Mouse (Mus musculus) mouse embryonic stem cell (cell line): ENCODE data around the gene Hist1h3d.
"Not testable (repeated sequence)": the region's sequence is repeated elsewhere in the genome, so short reads cannot be mapped to it uniquely, and the experiment has no call there.

Experiments used
- in situ Hi-C, 2 experiments: fragments of 300-500 bp; cut with MboI; formaldehyde crosslinking; loops; 1 replicate in 1 of 2; 3 replicates in 1 of 2; pipeline ENCODE4 v1.14.3; 2019 to 2020; ENCODE audit warnings: low sequenced_read_pairs in 2 of 2, low pct_unique_long_range_greater_than_20kb in 1 of 2, mixed read lengths in 1 of 2; ENCODE audit not compliant: unreplicated experiment in 1 of 2

Gene Hist1h3d

DNA sequence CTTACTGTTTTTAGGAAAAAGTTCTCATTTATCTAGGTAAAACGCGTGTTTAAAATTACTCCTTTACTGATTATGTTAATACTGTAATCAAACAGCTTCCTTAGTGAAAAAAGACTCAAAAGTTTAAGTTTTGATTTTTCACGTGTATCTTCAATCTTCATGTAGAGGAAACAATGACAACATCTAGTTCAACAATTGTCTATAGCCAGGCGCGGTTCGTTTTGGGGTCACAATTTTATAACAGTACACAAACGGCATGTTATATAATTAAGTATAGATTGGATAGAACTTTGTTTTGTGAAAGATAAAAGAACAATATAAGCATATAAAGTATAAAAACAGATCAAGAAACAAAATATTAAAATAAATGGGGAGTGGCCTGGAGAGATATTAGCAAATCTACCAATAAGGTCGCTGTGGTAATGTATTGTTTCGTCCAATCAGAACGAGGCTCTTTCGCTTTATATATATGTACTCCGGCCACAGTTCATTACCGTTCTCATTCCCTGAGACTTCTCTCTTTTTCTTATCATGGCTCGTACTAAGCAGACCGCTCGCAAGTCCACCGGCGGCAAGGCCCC is at the start of gene Hist1h3d:
Hist1h3d (plus strand) TSS at position 493 of the 581 bp plus-strand sequence.
- in situ Hi-C loops = loop anchor here in 1 of 2 experiments (10.0 kb wide), 1 partner anchor 169 kb away; the partner anchor contains the start of genes Hist1h2bb and Hist1h3c

DNA sequence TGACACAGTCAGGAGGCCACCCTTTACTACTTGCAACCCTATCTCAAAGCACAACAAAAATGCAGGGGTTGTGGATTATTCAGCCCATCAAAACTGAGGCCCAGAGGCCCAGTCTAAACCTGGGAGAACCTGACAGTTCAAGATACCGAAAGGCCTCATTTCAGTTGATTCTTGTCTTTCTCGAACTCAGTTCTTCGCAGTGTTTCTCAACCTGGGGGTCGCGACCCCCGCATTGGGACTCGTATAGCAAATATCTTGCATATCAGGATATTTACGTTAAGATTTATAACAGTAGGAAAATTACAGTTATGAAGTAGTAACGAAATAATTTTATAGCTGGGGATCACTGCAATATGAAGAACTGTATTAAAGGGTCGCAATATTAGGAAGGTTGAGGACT is 49.7 kb upstream of the Hist1h3d start:
- in situ Hi-C loops = no loop called here

DNA sequence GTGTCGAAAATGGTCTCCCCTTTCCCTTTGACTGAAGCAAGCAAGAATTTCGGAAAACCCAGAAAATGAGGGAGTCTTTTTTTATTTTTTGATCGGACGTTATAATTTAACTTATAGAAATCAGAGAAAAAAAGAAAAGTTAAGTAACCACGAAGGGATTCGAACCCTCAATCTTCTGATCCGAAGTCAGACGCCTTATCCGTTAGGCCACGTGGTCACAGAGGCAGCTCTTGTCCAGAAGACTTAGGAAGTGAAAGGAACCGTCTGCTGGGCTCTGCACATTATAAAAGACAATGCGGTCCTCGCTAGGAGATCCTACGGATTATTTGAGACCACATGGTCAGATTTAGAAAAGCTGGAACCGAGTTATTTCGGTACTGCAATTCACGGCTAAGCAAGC is 49.3 kb upstream of the Hist1h3d start:
- in situ Hi-C loops = no loop called here

DNA sequence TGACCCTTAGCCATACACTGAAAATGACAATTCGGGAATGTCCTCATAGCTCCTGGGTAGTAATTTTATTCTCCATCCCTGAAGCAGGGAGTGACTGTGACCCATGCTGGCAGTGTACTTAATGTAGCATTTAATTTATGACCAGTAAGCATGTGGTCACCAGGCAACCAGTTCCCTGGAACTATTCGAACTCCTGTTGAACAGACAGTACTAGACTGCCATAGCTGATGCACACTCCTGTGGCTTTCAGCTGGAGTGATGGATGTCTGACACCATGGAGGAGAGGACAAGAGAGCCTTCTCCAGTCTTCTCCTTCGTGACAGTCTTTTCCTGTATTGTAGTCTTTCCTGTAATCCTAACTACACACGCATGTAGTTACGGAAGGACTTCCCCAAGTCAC is 46.6 kb upstream of the Hist1h3d start:
- in situ Hi-C loops = no loop called here

DNA sequence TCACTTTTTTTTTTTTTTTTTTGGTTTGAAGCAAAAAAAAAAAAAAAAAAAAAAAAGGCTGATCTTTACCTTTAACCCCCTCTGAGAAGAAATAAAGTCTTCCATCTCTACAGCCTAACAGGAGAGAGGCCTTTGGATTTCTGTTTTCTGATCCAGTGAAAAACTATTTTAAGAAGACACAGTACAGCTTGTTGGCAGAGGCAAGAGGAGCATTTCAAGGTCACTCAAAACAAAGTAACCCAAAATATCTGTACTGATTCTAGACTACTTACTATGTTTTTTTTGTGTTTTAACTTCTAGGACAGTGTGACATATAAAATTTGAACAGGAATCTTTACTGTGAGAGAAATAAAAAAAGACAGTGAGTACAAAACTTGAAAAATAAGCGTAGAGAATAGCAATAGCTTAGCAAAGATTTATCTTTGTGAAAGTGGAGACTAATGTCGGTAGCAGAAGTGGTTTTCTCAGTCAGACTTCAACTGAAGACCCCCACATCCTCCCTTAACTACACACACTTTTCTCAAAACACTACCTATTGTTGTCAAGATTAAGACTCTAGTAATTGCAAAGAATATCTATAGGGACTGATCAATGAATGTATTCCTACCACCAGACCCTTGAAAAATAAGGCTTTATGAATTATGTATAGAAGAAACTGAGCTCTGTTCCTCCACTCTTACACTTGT is 45.9 kb upstream of the Hist1h3d start:
- in situ Hi-C loops = no loop called here

DNA sequence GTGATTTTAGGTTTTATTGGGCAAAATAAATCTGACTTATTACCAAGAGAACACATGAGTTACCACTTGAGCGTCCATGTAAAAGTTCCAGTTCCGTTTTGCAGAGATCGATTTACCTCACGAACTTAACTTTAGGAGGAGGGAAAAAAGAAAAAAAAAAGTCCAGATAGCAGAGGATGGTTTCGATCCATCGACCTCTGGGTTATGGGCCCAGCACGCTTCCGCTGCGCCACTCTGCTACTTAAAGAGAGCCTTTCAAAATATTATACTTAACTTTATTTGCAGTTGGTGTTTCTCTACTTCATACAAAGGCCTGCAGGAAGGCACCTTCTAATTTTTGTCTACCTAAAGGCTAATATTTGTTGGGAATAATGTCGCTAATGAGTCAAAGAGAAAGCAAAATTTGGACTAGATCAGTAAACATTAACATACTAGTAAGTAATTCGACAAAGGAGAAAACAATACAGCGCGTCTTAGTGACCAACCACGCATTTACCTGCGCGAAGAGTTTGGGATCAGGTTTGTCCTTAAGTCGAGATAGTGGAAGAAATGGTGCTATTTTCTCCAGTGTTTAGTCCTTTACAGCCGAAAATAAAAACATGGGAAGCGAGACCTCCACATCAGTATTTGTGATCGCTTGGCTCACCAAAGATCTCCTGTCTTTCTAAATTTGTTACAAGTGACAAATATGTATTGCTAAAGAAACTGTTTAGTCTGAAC is 45.2 kb upstream of the Hist1h3d start:
- in situ Hi-C loops = no loop called here

DNA sequence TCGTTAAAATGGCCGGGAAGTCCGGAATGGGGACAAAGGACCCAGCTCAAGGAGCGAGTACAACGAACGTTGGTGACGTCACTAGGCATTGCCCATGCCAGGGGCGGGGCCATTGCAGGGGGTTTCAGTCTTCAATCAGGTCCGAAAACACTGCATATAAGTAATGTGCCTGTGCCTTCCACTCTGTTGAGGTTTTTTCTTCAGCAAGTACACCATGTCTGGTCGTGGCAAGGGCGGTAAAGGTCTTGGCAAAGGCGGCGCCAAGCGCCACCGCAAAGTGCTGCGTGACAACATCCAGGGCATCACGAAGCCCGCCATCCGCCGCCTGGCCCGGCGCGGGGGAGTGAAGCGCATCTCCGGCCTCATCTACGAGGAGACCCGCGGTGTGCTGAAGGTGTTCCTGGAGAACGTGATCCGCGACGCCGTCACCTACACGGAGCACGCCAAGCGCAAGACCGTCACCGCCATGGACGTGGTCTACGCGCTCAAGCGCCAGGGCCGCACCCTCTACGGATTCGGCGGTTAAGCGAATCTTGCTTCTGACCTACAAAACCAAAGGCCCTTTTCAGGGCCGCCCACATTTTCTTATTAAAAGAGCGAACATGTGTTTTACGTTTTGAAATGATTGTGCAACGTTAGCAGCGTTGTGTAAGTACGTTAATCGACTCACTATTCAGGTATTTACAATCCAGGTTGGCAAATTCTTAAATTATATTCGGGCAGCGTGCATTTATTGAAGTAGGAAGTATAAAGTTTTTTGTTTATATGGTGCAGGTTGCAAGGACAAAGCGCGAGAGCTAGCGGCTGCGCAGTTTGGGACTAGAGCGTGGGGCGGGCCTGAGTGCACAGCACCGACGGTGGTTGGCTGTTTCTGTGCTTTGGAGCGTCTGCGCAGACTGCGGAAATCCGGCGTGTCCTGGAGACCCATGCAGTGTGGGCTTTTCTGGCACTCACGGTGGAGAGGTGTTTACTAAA is 44.4 kb upstream of the Hist1h3d start, which contains the start of gene Hist1h4h:
Hist1h4h (plus strand) TSS at position 150 of the 975 bp plus-strand sequence.
- in situ Hi-C loops = no loop called here

DNA sequence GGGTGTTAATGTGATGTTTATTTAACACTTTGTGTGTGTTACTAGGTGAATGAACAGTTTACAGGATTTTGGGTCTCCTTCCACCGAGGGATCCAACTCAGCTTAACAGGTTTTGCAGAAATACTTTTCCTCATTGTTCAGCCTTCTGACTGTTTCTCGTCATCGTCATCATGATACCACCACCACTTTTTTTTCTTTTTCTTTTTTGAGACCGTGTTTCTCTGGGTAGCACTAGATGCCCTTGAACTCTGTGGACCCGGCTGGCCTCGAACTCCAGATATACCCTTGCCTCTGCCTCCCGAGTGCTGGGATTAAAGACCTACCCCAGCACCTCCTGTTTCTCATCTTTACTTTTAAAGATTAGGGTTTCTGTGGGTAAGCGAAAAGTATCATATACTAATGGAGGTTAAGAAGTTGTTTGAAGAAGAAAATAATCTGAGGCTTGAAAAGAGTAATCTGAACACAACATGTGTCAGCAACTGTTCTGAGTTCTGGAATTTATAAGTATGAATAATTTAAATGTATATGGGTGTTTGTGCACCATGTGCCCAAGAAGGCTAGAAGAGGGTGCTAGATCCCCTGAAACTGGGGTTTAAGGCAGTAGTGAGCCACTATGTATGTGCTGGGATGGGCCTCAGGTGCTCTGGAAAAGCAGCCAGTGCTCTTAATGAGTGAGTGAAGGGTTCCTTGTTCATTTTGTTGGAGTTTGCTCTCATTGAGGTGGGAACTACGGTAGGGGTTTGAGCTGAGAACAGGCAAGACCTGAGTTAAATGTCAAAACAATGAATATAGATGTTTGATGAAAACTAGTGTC is 43.1 kb upstream of the Hist1h3d start:
- in situ Hi-C loops = no loop called here

DNA sequence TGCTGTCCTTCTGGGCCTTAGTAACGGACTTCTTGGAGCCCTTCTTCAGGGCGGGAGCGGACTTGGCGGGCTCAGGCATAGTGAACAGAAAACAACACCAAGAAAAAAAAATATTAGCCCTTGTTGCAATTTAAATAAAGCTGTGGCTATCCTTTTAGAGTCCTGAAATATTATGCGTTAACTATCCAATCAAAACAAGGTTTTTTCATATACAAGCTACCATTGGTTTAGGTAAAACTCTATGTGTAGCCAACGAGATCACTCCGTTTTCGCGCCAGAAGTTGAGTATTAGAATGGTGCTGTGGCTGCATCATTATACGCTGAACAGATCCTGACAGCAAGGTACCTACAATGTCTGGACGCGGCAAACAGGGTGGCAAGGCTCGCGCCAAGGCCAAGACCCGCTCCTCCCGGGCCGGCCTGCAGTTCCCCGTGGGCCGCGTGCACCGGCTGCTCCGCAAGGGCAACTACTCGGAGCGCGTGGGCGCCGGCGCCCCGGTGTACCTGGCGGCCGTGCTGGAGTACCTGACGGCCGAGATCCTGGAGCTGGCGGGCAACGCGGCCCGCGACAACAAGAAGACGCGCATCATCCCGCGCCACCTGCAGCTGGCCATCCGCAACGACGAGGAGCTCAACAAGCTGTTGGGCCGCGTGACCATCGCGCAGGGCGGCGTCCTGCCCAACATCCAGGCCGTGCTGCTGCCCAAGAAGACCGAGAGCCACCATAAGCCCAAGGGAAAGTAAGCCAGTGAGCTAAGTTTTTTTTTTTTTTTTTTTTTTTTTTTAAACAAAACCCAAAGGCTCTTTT is 41.8 kb upstream of the Hist1h3d start, which contains the start of gene Hist1h2af:
Hist1h2af (plus strand) TSS at position 347 of the 808 bp plus-strand sequence.
- in situ Hi-C loops = not testable (repeated sequence)

DNA sequence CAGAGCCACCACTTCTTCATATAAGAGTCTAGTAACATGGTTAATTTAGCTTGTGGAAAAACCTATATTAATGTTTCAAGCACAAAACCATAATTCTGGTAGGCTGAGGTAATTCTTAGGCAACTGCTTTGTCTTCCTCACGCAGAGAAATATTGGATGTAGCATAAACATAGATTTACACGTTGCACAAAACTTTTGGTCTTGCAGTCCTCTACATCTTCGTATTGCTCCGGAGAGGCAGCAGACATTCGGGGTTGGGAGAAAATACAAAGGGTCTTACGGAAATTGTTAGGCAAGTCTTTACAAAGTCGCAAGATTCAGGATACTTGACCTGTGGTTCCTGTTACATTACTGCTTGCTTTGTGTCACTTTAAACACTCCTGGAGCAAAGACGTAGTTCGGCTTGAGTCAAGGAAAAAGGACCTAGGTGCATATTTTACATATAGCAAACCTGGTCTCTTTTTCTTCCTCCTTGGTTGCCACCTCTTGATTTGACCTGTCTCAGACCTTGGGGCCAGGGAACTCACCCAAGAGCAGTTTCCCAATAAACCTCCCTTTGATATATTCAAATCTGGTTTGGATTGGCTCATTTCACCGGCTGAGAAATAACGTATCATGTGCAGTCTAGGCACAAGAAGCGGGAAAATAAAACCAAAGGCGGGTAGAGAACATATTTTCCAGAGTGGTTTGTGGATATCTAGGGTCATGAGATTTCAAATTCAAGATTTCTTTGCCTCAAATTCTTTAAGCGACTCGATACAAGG is 41.0 kb upstream of the Hist1h3d start:
- in situ Hi-C loops = no loop called here

DNA sequence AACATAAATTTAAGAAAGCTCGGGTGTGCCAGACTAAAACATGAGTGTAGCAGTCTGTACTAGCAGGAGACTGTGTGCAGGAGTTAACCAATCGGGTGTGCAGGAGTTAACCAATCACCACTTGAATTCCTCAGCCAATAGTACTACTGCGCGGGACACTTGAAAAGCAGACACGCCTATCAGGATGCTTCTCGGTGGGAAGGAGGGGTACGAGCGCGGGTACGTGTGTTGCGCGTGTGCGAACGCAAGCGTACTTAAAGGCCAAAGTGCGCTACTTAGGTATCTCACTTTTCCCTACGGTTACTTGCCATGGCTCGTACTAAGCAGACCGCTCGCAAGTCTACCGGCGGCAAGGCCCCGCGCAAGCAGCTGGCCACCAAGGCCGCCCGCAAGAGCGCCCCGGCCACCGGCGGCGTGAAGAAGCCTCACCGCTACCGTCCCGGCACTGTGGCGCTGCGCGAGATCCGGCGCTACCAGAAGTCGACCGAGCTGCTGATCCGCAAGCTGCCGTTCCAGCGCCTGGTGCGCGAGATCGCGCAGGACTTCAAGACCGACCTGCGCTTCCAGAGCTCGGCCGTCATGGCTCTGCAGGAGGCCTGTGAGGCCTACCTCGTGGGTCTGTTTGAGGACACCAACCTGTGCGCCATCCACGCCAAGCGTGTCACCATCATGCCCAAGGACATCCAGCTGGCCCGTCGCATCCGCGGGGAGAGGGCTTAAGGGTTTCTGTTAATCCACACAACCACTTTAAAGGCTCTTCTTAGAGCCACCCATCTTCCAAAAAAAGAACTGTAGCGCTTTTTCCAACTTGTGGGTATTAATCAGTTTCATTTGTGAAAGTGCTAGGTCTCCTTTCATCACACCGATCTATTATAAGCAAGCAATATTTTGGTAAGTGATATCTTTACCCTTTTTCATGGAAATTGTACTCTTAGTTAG is 40.2 kb upstream of the Hist1h3d start, which contains the start of gene Hist1h3g:
Hist1h3g (plus strand) TSS at position 286 of the 939 bp plus-strand sequence.
- in situ Hi-C loops = not testable (repeated sequence)

DNA sequence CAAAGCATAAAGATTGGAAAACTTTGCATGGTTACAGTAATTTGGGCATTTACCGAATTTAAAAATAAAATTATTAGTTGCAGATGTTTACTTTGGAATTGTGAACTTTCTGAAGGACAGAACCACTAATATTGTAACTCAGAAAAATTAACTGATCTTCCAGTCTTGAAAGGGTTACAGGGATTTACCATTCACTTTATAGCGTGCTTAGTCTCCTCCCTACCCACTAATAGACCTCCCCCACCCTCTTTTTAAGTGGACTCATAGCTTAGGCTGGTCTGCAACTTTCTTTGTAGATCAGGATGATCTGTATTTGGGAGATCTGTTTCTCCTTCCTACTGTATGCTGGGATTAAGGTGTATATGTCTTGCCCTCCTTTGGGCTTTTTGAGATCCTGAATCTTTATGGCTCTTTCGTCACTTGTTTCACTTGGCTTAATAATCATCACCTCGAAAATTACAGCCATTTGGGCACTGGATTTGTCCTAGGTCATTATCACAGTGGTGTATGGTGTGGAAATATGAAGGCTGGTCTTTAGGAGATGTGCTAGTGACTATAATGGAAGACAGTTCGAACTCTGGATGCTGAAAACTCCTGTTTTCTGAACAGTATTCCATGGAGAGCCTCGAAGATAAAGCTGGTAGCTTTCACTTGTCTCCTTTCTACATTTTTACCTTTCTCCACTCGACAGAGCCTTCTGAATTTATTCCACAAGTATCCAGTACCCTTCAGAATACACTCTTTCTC is 39.3 kb upstream of the Hist1h3d start:
- in situ Hi-C loops = no loop called here

DNA sequence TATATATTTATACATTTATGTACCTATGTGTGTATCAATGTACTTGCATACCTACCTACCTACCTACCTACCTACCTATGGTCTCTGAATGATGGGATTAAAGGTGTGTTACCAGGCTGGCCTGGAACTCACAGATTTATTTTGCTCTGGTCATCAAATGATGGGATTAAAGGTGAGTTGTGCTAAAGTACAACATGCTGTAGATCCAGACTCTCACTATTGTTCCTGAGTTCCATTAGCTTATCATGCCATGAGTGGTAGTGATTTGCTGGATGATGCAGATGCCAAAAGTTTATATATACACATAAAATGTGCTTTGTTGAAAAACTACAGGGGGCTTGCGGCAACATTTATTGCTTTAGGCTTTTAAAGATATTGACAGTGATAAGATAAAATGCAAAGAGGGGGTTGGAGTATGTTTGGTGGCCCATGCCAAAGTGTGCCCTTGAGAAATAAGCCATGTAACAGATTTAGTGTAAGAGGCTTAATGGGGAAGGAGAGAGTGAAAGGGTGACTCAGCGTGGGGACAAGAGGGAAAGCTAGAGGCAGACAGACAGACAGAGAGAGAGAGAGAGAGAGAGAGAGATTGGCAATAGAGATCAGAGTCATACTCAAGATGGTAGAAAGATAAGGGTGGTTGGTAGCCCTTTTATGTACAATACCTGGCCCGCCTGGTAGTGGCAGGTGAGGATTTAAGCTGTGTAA is 38.4 kb upstream of the Hist1h3d start:
- in situ Hi-C loops = no loop called here

DNA sequence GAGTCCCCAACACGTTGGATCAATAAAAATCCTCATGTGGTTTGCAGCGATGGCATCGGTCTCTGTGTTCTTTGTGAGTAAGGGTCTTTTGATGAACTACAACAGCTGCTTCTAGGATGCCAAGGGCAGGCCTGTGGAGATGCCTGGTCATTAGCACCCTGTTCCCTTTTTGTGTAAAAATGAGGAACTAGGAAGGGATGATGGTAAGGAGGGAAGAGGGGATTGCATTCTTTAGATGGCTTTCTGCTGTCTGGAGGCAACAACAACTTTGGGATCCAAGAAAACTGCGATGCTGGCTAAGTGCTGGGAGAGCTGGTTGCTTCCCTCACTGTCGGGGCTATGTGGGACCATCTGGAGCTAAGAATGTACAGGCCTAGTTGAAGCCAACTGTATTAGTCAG is 37.3 kb upstream of the Hist1h3d start:
- in situ Hi-C loops = no loop called here
